Mouse (Mus musculus) spleen, postnatal 14 days (tissue): ENCODE data around the gene Ak1.

Experiments used
- DNase-seq, 2 experiments: peaks; one replicate each; pipeline ENCODE4 v3.0.0; 2021 to 2022; ENCODE audit warnings: low spot score in 2 of 2

Ak1 gene

DNA sequence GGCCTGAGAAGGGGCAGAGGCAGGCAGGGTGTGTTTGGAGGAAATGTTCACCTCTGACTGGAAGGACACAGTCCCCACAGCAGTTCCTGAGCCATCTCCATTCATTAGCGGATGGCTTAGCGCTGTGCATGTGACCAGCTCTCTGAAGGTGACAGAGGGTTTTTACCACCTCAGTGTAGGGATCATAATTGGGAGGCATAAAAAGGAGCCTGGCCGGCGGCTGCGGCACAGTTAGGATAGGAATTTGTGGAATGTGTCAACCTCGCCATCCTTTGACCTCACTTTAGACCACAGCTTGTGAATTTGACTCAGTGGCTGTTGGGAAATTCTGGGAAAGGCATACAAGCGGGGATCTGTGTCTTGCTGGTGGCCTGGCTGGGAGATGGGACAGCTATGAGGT lies 32.2 kb downstream of the Ak1 start:
- no peak for DNase-seq

DNA sequence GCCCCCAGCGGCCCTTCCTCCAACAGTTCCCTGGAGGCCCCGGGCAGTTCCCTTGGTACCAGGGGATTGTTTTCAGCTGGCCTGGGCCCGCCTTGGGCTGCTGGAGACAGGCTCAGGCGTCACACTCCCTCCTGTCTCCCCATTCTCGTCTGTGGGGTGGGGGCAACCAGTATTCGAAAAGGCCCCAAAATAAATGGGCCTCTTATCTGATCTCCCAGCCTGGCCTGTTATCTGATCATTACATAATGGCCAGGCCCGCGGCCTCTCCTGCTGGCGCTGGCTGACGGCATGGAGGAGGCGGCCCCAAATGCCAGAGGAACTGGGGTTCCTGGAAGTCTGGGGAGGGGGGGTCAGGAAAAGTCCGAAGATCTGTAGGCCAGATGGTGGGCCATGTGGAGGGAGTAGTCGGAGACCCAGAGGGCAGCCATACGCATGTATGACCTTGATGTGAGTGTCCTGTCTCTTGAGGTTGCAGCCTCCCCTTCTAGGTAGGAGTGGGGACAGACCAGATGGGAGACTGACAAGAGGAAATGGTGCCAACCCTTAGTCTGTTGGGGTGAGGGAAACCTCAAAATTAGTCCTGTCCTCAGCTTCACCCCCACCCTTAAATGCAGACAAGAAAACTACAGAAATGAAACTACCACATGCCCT lies 33.3 kb downstream of the Ak1 start:
- DNase-seq, result no peak

DNA sequence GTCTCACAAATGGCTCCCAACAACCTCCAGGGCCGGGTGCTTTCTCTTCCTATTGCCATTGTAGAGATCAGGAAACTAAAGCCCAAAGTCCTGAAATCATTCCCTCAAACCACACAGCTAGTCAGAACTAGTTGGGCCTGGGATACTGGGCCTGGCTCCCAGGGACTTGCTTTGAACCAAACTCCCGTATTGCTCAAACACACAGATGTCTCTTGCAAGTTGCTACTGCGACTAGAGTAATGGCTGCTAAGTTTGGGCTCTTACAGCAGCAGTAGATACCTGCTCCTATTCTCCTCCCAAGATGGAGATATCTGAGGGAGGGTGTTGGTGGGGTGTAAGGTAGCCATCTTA lies 33.8 kb downstream of the Ak1 start:
- no peak for DNase-seq

DNA sequence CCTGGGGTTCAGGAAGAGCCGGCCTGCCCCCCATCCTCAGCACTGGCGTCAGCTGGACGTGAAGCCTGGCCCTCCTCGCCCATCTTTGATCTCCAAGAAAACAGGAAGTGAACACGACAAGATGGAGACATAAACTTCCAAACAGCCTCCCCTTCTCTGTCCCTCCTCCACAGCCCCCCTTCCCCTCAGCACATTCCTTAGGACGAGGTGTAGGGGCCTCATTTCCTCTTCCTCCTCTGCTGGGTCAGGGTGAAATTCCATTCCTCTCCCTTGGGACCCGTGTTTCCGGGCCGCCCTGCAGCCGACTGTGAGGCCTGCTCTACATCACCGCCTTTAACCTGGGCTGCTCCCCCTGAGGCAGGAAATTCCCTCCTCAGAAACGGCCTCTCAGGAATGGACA lies 34.3 kb downstream of the Ak1 start:
- DNase-seq, result no peak

DNA sequence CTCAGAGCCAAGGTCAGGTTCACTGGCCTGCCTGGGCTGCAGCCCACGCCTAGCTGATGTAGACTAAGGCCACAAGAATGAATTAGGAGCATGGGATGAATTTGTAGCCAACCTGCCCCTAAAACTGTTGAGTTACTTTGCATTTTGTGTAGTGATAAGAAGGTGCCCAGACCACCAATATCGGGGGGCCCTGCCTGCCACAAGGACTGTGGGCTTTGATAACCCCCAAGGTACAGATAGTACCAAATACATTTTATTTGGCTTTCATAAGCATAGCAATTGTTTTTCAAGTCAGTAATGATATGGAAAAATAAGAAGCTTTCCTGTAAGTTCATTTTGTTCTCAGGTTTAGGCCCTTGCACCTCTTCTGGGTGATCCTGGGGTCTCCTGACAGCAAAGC lies 37.3 kb downstream of the Ak1 start:
- DNase-seq, result no peak

DNA sequence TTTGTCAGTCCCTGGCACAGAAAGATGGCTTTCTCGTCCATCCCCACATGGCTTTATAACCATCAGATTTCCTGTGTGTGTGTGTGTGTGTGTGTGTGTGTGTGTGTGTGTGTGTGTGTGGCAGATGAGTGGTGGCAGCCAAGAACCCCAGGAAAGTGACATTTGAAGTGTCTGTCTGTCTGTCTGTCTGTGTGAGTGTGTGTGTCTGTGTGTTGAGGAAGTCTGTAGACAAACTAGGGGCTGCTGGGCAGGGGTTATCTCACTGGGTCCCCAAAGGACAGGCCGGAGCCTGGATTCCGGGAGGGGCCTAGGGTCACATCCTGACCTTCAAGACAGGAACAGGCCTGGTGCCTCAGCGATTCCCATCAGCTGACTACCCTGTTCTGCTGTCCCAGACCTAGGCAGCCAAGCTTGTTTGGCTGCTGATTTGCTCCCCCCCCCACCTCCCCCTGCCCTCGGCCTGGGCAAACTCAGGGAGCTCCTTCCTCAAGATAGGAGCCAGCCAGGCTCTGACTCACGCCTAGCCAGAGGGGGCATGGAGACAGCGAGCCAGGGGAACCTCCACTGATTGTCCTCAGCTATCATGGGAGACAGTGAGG lies 40.0 kb downstream of the Ak1 start:
- DNase-seq, result no peak

DNA sequence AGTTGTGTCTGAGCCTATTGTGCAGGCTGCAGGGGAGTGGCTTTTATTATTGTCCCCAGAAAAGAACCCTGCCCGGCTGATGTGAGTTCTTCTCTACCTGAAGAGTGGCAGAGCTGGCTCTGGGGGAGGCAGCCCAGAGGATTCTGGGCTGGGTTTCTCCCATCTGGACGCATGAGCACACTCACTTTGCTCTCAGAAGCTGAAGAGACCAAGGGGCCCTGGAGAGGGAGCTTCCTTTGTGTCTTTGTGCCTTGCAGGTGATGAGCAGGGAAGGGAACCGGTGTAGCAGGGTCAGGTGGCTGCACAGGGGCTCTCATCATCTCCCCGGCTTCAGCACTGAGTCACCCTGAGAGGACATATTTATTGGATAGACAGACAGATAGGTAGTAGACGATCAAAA lies 40.7 kb downstream of the Ak1 start:
- DNase-seq, result no peak

DNA sequence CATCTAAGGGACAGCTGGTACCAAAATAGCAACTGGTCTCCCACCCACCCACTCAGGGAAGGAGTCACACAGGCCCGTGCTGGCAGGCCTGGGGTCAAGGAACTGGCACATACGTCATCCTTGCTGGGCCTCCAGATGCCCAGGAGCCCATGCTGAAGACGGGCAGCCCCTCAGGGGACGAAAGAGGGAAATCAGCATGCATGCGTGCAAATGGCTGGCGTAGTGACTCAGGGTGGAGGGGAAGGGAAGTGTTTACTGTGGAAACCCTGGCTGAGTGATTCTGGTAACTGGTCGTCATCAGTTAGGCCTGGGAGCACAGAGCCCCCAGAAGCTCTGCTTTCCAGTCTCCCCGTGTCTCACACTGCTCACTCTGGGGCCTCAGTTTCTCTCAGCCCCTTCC lies 43.8 kb downstream of the Ak1 start:
- DNase-seq, result no peak

DNA sequence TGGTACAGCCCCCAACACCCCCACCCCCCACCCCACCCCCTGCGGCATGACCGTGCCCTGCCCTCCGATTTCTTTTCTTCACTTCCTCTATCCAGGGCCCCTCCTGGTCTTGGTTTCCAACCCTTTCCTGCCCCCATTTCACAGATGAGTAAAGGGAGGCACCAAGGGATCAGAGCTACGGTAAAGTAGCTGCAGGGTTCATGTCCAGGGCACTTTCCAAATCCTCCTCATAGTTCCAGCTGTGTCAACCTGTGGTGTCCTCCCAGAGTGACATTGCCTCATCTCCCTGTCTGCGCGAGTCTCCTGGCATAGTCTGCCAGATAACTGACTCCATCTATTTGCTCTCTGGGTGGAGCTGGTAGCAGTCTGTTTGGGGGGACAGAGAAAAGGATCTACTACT lies 44.3 kb downstream of the Ak1 start:
- no peak for DNase-seq

DNA sequence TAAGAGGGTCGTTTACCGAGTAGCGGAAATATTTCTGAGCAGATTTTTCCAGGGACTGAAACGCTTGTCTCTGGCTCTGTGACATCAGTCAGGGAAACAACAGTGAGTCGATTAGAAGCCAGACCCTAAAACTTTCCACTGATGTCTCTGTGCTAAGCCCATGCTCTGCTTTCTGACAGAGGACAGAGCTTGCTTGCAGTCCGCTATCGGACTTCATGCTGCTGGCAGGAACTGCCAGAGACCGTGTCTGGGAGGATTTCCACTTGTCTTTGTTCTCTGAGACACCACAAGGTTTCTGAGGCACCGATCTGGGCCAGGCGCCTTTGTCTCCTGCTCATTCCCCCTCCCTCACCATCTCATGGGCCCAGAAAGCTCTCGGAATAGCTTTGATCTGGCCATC lies 46.2 kb downstream of the Ak1 start:
- DNase-seq, result no peak

DNA sequence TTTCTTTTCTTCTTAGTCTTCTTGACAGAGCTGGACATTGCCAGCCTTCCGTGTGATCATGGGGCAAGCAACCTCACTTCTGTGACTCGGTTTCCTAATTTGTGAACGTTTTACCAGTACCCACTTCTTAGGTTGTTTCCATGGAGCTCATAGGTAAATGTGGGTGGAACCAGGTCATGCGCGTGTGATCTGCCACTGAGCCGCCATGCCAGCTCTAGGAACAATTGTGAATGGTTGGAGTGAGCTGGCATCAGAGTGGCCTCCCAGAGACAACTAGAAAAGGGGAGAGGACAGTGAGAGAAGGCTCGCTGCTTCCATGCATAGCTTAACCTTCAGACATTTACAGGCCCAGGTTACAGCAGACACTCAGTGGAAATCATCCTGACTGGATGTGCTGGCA lies 46.6 kb downstream of the Ak1 start:
- no peak for DNase-seq

DNA sequence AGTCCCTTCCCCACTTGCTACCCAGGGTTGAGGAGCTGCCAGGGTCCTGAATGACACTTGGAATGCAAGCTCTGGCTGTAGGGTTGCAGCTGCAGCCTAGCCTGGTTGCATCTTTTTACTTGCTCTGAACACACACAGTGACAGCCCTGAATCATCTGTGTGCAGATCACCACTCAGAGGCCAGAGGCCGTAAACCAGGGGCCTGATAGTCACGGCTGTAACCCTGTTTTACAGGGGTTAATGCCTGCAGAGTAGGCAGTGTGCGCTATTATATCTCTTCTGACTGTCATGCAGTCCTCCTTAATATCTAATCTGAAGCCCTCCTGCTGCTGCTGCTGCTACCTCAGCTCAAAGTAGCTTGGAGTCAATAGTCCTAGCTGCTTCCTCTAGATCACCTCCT lies 48.3 kb downstream of the Ak1 start:
- DNase-seq, result no peak

DNA sequence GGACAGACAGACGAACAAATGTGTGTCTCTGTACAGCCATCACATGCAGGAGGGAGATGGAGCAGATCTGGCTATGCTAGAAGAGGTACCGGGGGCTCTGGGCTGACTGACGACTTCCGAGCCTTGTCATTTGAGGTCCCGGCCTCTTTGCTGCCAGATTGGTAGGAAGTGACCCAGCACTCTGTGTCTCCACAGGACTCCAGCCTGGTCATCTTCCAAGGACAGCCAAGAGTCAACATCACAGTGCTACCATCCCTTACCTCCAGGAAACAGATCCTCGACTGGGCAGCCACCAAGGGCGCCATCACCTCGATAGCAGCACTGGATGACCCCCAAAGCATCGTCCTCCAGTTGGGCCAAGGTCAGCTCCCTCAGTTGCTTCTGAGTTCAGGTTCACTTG lies 49.6 kb downstream of the Ak1 start:
- DNase-seq, result no peak

DNA sequence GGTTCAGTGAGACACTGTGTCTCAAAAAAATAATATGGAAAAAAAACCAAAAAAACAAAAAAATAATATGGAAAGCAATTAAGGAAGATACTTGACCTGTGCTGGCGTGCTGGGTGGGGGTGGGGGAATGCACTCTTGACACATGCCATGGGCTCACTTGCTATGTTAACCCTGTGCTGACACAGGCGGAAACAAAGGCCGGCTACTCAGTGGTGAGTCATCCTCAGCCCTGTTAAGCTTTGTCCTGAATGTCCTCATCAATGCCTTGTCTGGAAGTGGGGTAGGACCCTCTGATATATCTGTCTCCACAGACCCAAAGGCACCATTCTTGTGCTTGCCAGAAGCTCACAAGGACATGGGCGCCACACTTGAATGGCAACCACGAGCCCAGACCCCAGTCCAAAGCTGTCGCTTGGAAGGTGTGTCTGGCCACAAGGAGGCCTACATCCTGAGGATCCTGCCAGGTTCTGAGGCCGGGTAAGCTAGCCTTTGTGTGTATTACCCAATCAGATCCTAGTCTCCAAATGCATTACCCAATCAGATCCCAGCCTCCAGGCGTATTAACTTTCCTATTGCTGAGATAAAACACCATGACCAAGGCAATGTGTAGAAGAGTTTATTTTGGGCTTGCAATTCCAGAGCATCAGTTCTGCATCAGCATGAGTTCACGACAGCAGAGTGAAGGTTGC lies 50.5 kb downstream of the Ak1 start:
- DNase-seq, result no peak

DNA sequence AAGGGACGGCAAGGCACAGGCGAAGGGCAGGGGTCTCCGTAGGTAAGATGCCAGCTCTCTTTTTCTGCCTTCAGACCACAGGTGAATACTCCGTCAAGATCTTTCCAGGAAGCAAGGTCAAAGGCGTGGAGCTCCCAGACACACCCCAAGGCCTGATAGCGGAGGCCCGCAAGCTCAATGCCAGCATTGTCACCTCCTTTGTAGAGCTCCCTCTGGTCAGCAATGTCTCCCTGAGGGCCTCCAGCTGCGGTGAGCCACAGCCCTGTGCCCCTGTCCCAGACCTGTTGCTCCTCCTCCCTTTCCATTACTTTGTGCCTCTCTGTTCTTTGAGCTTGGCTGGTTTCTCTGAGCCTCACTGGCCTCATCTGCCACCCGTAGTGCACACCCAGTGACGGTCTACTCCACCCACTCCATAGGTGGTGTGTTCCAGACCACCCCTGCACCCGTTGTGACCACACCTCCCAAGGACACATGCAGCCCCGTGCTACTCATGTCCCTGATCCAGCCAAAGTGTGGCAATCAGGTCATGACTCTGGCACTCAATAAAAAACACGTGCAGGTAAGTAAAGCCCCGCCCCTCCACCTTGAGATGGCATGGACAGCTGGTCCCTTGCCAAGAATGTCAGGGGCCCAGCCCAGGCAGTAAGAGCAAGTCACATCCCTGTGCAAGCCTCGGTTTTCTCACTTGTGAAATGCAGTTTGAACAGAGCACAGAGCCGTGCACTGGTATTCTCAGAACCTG lies 51.8 kb downstream of the Ak1 start:
- no peak for DNase-seq

DNA sequence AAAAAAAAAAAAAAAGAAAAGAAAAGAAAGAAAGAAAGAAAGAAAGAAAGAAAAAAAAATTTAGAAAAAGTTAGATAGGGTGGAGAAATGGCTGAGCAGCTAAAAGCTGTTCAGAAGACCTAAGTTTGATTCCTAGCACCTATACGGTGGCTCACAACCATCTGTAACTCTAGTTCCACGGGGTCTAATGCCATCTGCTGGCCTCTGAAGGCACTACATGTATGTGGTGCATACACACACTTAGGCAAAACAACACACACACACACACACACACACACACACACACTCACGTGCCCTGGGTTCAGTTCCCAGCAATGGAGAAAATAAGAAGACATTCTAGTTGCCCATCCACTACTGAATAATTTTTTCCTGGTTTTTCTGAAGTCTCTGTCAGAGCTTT lies 55.3 kb downstream of the Ak1 start:
- DNase-seq, result no peak

DNA sequence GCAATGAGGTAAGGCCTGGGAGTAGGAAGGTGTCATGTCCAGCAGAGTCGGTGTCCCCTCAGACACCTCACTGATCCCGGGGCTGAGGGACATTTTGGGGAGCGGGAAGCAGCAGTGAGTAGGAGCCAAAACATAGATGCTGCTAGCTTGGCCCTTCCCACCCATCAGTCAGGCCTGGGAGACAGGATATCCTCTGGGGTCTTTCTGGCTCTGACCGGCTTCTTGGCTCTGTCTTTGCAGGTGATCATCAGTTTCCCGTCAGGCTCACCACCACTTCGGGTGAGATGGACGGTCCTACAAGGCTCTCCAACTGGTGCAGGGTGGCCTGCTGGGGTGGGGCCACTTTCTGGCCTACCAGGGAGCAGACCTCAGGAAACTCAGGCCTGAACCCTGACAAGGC lies 56.1 kb downstream of the Ak1 start:
- no peak for DNase-seq

DNA sequence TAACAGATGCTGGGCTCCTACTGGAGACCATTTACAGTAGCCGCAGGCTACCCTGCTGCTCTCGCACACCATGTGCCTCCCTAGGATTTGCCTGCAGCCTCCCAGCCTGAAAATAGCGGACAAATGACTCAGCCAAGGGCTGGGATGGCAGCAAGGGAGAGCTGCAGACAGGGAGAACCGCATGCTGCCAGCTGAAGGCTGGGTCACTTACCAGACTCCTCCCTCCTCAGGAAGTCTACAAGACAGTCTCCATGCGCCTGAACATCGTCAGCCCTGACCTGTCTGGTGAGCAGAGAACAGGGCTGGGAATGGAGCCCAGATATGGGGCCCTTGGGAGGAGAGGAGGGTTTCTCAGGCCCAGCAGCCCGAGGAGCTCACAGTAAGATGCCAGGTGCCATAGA lies 58.5 kb downstream of the Ak1 start:
- DNase-seq, result no peak

DNA sequence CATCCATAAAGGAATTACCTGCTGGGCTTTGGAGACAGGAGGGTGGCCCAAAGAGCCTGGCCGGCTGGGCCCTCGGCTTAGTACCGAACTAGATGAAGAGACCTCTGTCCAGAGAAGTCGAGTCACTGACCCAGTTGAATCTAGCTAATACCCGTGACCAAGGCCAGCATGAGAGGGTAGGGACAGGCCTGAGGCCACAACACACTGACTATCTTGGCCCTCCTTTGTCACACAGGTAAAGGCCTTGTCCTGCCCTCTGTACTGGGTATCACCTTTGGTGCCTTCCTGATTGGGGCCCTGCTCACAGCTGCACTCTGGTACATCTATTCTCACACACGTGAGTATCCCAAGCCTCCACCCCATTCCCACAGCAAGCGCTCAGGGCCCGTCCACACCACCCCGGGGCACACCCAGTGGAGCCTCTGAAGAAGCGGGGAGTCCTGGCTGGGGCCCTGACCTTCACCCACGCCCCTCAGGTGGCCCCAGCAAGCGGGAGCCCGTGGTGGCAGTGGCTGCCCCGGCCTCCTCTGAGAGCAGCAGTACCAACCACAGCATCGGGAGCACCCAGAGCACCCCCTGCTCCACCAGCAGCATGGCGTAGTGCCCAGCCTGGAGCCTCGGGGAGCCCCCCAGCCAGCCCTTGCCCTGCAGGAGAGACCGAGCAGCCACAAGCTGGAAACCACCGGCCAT lies 59.5 kb downstream of the Ak1 start:
- no peak for DNase-seq

DNA sequence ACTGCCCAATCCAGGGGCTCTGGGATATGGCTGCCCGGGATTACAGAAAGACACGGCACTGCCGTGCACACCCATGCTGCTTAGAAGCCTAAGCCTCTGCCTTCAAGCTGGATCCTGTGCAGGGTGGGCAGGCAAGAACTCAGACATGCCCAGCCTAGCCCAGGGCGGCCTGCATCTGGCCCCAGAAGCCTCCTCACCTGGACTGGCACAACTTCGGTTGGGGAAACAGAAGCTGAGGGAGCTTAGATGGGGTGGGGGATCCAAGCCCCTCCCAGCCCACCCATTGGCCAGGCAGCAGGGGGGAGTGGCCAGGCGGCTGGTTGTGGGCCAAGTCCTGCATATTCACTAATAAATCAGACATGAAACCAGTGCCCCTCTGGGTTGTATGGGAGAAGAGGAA lies 60.2 kb downstream of the Ak1 start:
- DNase-seq, result no peak

DNA sequence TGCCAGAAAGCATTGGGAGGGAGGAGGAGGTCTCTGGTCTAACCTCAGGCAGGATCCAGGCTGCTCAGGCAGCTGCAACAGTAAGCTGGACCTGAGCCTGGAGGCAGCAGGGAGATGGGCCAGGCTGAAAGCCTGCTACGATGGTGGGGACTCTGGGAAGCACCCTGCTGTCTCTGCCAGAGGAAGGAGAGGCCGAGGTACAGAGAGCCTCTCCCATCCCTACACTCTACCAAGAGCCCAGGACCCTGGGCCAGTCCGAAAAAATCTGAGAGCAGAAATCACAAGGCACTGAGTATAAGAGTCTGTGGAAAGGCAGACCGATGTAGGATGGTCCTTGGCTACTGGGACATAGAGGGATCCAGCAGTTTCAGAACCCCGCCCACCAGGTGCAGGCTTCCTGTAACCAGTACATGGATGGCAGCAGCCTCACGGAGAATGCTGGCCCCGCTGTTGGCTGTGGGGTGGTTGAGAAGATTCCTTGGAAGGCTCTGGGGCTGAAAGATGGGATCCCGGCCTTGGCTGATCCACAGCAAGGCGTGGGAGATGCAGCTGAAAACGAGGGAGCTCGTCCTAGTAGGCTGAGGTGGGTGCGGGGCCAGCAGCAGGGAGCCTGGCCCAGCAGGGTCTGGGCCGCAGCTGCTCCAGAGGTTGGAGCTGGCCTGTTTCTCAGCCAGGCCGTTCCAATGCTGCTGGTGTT lies 61.3 kb downstream of the Ak1 start:
- no peak for DNase-seq

DNA sequence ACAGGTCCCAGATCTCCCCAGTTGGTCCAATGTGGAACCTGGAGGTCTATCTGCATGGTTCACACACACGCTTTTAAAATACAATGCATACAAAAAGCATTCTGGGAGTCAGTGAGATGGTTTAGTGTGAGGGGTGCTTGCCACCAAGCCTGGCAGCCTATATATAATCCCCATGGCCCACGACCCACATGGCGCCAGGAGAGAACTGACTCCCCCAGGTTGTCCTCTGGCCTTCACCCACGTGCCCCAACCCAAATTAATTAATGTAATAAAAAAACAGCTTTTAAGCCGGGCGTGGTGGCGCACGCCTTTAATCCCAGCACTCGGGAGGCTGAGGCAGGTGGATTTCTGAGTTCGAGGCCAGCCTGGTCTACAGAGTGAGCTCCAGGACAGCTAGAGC lies 62.1 kb downstream of the Ak1 start:
- DNase-seq, result no peak
